Mouse (Mus musculus) lung, embryonic 16.5 days (tissue): ENCODE measurements at regions not wholly inside any gene's neighbourhood (a gene's known extent, or its start where the extent isn't known, plus 50 kb on each side); places are given as distances from the start of the nearest gene placed in this dataset.

Experiments used
- ATAC-seq: fragments of 200-750 bp; cut with Nextera tagmentation; 2 replicates; pipeline ENCODE4 v1.8.0; 2017; ENCODE audit warnings: low read depth, mild to moderate bottlenecking, moderate library complexity
- H3K27ac ChIP-seq: fragments of 300-500 bp; sonication (generic); 2 replicates; pipeline ENCODE4 v1.5.1; 2014; ENCODE audit warnings: mild to moderate bottlenecking, control low read depth, low read length
- H3K27me3 ChIP-seq: fragments of 300-500 bp; sonication (generic); 2 replicates; pipeline ENCODE4 v1.6.1; 2014; ENCODE audit warnings: low read depth, low read length, mixed read lengths; ENCODE audit not compliant: control insufficient read depth, insufficient read depth
- H3K36me3 ChIP-seq: fragments of 300-500 bp; sonication (generic); 2 replicates; pipeline ENCODE4 v1.6.1; 2014; ENCODE audit warnings: low read length; ENCODE audit not compliant: control insufficient read depth, insufficient read depth
- H3K4me1 ChIP-seq: fragments of 300-500 bp; sonication (generic); replicated peaks from 2 replicates; pipeline ENCODE4 v1.6.1; 2014; ENCODE audit warnings: low read length, mixed read lengths; ENCODE audit not compliant: control insufficient read depth, insufficient read depth
- H3K4me2 ChIP-seq: fragments of 300-500 bp; sonication (generic); 2 replicates; pipeline ENCODE4 v1.6.1; 2014; ENCODE audit warnings: low read depth, low read length, control low read depth
- H3K4me3 ChIP-seq: fragments of 300-500 bp; sonication (generic); 2 replicates; pipeline ENCODE4 v1.5.1; 2014; ENCODE audit warnings: mild to moderate bottlenecking, low read length, control low read depth
- H3K9ac ChIP-seq: fragments of 300-500 bp; sonication (generic); 2 replicates; pipeline ENCODE4 v1.6.1; 2014; ENCODE audit warnings: low read length, control low read depth
- H3K9me3 ChIP-seq: fragments of 300-500 bp; sonication (generic); 2 replicates; pipeline ENCODE4 v1.6.1; 2016; ENCODE audit warnings: low read length; ENCODE audit not compliant: control insufficient read depth
- WGBS: fragments of 180-500 bp; shearing (Covaris S2); extraction: QIAGEN DNeasy Blood & Tissue Kit; methylation state at CpG from one replicate; pipeline ENCODE4 v1.1.7; 2014; 5-methylcytosine and 5-hydroxymethylcytosine counted together

DNA sequence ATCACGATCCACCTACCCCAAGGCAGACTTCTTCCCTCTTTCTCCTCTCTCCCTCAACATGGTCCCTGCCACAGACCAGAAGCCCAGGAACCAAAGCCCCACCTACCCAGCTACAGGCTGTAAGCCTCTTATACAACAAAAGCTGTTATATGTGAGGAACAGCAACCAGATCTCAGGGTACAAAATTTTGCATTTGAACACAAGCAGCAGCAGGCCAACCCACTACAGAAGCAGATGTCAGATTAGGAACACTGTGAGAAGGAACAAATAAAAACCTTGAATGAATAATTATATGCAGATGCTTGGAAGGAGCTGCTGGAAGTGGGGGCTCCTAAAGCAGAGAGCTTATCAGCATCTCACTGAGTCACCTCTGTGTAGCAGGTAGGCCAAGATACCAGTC lies 444.8 kb downstream of the Tox3 start:
- Histone ChIP-seq H3K4me3 (no peak overlapping the region), H3K4me2 (no peak overlapping the region), H3K27me3 (no peaks in the 10 kb centered on the region), H3K27ac (no peak overlapping the region), H3K9ac (no peak overlapping the region), H3K4me1 (no peaks in the 10 kb centered on the region), H3K36me3 (no peaks in the 10 kb centered on the region), H3K9me3 (no peaks in the 10 kb centered on the region)
- no peak for ATAC-seq
- WGBS = 79% methylated on average over 1 of the region's 1 CpGs

DNA sequence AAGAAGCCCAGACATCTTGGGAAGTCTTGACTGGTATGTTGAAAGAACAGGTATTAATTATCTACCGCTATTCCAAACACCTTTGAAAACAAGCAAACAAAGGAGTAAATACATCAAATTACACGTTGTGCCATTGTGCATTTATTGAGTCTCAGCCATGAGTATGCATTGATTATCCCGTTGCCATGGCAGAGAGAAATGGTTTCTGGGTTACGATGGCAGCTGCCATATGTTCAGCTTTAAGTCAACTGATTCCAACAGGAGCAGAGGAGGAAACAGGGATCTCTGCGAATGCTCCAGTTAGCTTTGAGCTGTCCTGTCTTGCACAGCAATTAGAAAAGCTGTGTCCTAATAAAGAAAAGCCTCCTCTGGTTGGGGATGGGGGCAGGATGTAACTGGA lies 475.4 kb downstream of the Tox3 start:
- Histone ChIP-seq H3K4me2 (no peak overlapping the region), H3K9me3 (no peaks in the 10 kb centered on the region), H3K27ac (no peak overlapping the region), H3K4me1 (no peaks in the 10 kb centered on the region), H3K4me3 (no peak overlapping the region), H3K36me3 (no peaks in the 10 kb centered on the region), H3K27me3 (no peaks in the 10 kb centered on the region), H3K9ac (no peak overlapping the region)
- no peak for ATAC-seq
- whole genome bisulfite sequencing = 71% methylated on average over 5 of the region's 5 CpGs

- H3K9me3 ChIP-seq = no peaks in the 10 kb centered on the region
- H3K36me3 ChIP-seq = no peaks in the 10 kb centered on the region
- no peak for ATAC-seq
- no peak overlapping the region for H3K4me3 ChIP-seq
- no peak overlapping the region for H3K9ac ChIP-seq
- H3K4me1 ChIP-seq = no peaks in the 10 kb centered on the region
- H3K27ac ChIP-seq = no peak overlapping the region
- no peak overlapping the region for H3K4me2 ChIP-seq
- 70% methylated on average over 5 of the region's 5 CpGs for WGBS
- no peaks in the 10 kb centered on the region for H3K27me3 ChIP-seq
Observed at GRCm38 (mm10) chr8:89871966-89872365, 476.2 kb downstream of the Tox3 start.

DNA sequence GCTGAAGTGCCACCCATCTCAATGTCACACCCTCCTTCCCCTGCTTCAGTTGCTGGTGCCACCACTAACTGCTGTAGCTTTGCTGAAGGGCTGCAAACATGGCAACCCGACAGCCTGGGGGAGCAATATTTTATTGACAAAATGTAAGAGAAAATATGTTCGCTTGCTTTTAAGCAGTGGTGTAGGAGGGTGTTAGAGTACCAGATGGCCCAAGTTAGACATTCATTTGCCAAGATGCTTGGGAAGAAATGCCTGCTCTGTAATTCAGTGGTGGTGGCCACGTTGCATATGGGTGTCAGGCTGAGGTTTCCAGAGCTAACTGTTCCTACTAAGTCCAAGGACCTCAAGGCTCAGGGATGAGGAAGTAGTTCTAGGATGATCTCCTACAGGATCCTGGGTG lies 488.3 kb downstream of the Tox3 start:
- Histone ChIP-seq H3K4me2 (no peak overlapping the region), H3K36me3 (no peaks in the 10 kb centered on the region), H3K9ac (no peak overlapping the region), H3K4me1 (no peaks in the 10 kb centered on the region), H3K27ac (no peak overlapping the region), H3K27me3 (no peaks in the 10 kb centered on the region), H3K4me3 (no peak overlapping the region), H3K9me3 (no peaks in the 10 kb centered on the region)
- WGBS = 82% methylated on average over 3 of the region's 3 CpGs
- no peak for ATAC-seq

DNA sequence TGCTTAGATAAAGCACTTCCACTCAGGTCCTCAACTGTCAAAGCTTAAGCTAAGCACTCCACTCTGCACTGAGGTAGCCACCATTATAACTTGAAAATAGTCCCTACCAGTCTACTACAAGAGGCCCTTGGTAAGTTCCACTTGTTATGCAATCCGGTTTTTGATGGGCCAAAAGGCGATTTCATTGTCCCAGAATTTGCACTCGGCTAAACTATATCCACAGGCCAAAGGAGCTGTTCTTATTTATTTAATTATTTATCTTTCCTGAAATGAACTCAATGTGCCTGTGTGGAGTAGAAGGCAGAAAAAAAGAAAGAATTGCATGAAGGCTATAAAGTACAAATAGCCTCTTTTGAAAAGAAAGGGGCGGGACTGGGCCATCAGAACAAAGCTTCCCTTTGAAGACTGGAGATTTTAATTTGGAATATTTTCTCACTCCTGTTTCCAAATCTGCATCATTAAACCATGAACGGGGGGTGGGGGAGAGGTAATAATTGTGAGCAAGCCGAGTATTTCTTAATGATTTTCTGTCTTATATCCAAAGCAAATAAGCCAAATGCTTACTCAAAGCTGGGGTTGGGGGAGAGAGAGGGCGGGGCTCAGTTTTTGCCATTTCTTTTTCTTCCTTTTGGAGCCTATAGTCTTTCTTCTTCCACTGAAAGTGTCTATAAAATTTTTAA lies 489.3 kb downstream of the Tox3 start:
- no peaks in the 10 kb centered on the region for H3K4me1 ChIP-seq
- WGBS = 76% methylated on average over 7 of the region's 7 CpGs
- no peaks in the 10 kb centered on the region for H3K27me3 ChIP-seq
- H3K4me2 ChIP-seq = no peak overlapping the region
- ATAC-seq = no peak
- H3K9ac ChIP-seq = no peak overlapping the region
- no peaks in the 10 kb centered on the region for H3K9me3 ChIP-seq
- H3K4me3 ChIP-seq = no peak overlapping the region
- H3K27ac ChIP-seq = no peak overlapping the region
- no peaks in the 10 kb centered on the region for H3K36me3 ChIP-seq

GRCm38 (mm10) chr8:89855556-89855955 lies 492.6 kb downstream of the Tox3 start:
- Histone ChIP-seq H3K36me3 (no peaks in the 10 kb centered on the region), H3K27me3 (no peaks in the 10 kb centered on the region), H3K4me2 (no peak overlapping the region), H3K9me3 (no peaks in the 10 kb centered on the region), H3K4me3 (no peak overlapping the region), H3K27ac (no peak overlapping the region), H3K9ac (no peak overlapping the region), H3K4me1 (no peaks in the 10 kb centered on the region)
- WGBS = 54% methylated on average over 5 of the region's 5 CpGs
- ATAC-seq = no peak

DNA sequence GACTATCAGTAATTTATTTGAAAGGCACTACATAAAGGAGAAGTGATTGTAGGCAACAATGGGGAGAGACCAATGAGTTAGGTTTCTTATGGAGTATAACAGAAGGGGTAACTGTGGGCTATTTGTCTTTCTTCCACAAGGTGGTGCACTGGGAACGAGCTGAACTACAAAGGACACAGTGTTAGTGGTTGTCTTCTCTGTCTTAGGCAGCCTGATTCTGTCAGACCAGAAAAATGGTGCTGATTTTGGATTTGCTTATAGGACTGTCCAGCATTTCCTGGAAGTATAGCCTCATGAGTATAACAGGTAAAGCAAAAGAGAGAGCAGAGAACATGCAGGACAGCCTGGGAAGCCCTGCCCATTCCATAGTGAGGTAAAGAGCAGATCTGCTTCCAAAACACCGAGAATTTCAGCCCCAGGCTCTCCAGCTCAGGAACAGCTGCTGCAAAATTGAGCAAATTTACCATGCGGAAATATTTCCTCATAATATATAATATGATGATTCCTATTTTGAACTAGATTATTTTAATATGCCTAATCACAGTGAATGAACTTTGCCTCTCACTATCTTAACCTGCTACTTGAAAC lies 497.8 kb downstream of the Tox3 start:
- ATAC-seq = no peak
- Histone ChIP-seq H3K9me3 (no peaks in the 10 kb centered on the region), H3K4me2 (no peak overlapping the region), H3K27ac (no peak overlapping the region), H3K27me3 (no peaks in the 10 kb centered on the region), H3K9ac (no peak overlapping the region), H3K36me3 (no peaks in the 10 kb centered on the region), H3K4me3 (no peak overlapping the region), H3K4me1 (no peaks in the 10 kb centered on the region)
- 47% methylated on average over 3 of the region's 3 CpGs for WGBS

DNA sequence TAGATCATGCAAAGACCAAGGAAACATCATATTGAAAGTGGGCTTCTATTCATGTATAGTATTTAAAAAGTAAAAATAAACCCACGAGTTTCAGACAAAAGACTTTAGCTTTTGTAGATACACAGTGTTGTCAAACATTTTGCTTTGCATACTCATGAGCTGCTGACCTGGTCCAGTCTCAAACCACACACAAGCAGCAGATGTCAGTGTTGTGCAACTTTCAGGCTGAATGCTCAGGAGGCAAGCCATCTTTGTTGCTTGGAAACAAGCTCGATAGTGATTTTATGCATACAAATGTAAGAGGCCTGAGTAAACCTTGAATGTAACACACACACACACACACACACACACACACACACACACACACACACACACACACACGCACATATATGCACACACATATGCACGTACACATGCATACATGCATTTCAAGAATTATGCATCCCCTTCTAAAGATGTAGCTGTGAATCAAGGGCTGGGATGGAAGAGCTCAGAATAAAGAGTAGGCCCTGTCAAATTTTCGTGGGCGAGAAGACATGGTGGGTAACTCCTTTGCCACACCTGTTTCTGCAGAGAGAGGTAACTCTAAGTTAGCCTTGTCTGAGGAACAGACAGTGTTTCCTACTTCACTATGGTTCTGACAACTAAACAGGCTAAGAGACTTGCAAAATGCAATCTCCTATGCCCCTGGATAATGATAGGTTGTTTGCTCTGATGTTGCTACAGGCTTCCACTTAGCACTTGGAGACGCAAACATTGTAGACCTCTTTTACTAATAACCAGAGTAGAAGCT lies 498.5 kb downstream of the Tox3 start:
- Histone ChIP-seq H3K4me1 (no peaks in the 10 kb centered on the region), H3K4me2 (no peak overlapping the region), H3K4me3 (no peak overlapping the region), H3K27me3 (no peaks in the 10 kb centered on the region), H3K9ac (no peak overlapping the region), H3K9me3 (no peaks in the 10 kb centered on the region), H3K27ac (no peak overlapping the region), H3K36me3 (no peaks in the 10 kb centered on the region)
- ATAC-seq = no peak
- WGBS = 68% methylated on average over 7 of the region's 7 CpGs

- no peaks in the 10 kb centered on the region for H3K27me3 ChIP-seq
- no peaks in the 10 kb centered on the region for H3K36me3 ChIP-seq
- no peaks in the 10 kb centered on the region for H3K4me1 ChIP-seq
- no peaks in the 10 kb centered on the region for H3K9me3 ChIP-seq
- H3K4me2 ChIP-seq = no peak overlapping the region
- ATAC-seq = no peak
- H3K9ac ChIP-seq = no peak overlapping the region
- no peak overlapping the region for H3K4me3 ChIP-seq
- H3K27ac ChIP-seq = no peak overlapping the region
- WGBS = 62% methylated on average over 5 of the region's 5 CpGs
Observed at GRCm38 (mm10) chr8:89838494-89838893, 509.6 kb downstream of the Tox3 start.
